Mouse (Mus musculus) stomach, embryonic 14.5 days (tissue): ENCODE data around the gene Nr5a2. TPM values are rescaled to one million over a fixed set of nuclear protein-coding genes. Genes with fewer than 3 reads are reported as not detected.
"Not testable (repeated sequence)": the region's sequence is repeated elsewhere in the genome, so short reads cannot be mapped to it uniquely, and the experiment has no call there.

Experiments used
- ATAC-seq: fragments of 200-750 bp; cut with Nextera tagmentation; 2 replicates; pipeline ENCODE4 v1.8.0; 2017; ENCODE audit warnings: low read depth, moderate TSS enrichment; ENCODE audit not compliant: insufficient number of reproducible peaks, insufficient read depth, low FRiP score
- H3K27ac ChIP-seq: fragments of 300-500 bp; sonication (generic); 2 replicates; pipeline ENCODE4 v1.5.1; 2014; ENCODE audit warnings: mild to moderate bottlenecking, low read length, moderate library complexity, mixed read lengths
- H3K27me3 ChIP-seq: fragments of 300-500 bp; sonication (generic); 2 replicates; pipeline ENCODE4 v1.6.1; 2014; ENCODE audit warnings: low read length, control low read depth, mixed read lengths; ENCODE audit not compliant: control insufficient read depth, insufficient read depth
- H3K36me3 ChIP-seq: fragments of 300-500 bp; sonication (generic); 2 replicates; pipeline ENCODE4 v1.6.1; 2014; ENCODE audit warnings: mild to moderate bottlenecking, control low read depth, low read length, moderate library complexity, mixed read lengths; ENCODE audit not compliant: control insufficient read depth, insufficient read depth
- H3K4me1 ChIP-seq: fragments of 300-500 bp; sonication (generic); 2 replicates; pipeline ENCODE4 v1.6.1; 2014; ENCODE audit warnings: low read length, control low read depth, mixed read lengths; ENCODE audit not compliant: control insufficient read depth, insufficient read depth
- H3K4me2 ChIP-seq: fragments of 300-500 bp; sonication (generic); replicated peaks from 2 replicates; pipeline ENCODE4 v1.6.1; 2014; ENCODE audit warnings: low read depth, low read length, control low read depth
- H3K4me3 ChIP-seq: fragments of 300-500 bp; sonication (generic); 2 replicates; pipeline ENCODE4 v1.5.1; 2014; ENCODE audit warnings: low read depth, low read length, control low read depth
- H3K9ac ChIP-seq: fragments of 300-500 bp; sonication (generic); replicated peaks from 2 replicates; pipeline ENCODE4 v1.6.1; 2014; ENCODE audit warnings: low read depth, mild to moderate bottlenecking, control low read depth, low read length, moderate library complexity, mixed read lengths
- H3K9me3 ChIP-seq: fragments of 300-500 bp; sonication (generic); 2 replicates; pipeline ENCODE4 v1.6.1; 2016; ENCODE audit warnings: low read depth, low read length, control low read depth; ENCODE audit not compliant: control insufficient read depth
- whole genome bisulfite sequencing: fragments of 180-500 bp; shearing (Covaris S2); extraction: QIAGEN DNeasy Blood & Tissue Kit; methylation state at CpG from one replicate; pipeline ENCODE4 v1.1.7; 2014; 5-methylcytosine and 5-hydroxymethylcytosine counted together
- polyA plus RNA-seq: library from polyadenylated mRNA; unstranded; fragments of >200 nt; fragmentation: Nextera tagmentation; extraction: Ambion mirVana; gene quantifications from 2 replicates; pipeline ENCODE4 v1.2.1, GENCODE M21; 2014

Nr5a2 gene
- polyA plus RNA-seq, 1 experiment from 2014 or later = 1.4 TPM

GRCm38 (mm10) chr1:136792957-136793883, 167.0 kb downstream of the Nr5a2 start:
- not testable (repeated sequence) for ATAC-seq, H3K27me3 ChIP-seq, H3K4me3 ChIP-seq, H3K27ac ChIP-seq, H3K4me1 ChIP-seq, H3K36me3 ChIP-seq, H3K9me3 ChIP-seq, H3K9ac ChIP-seq, H3K4me2 ChIP-seq
- WGBS = 90% methylated on average over 12 of the region's 12 CpGs
